Mouse (Mus musculus): ENCODE measurements at regions not wholly inside any gene's neighbourhood (a gene's known extent, or its start where the extent isn't known, plus 50 kb on each side); places are given as distances from the start of the nearest gene placed in this dataset.
A peak's percentile ranks its signal among the peaks of the same experiment; 100 is the strongest.

GRCm38 (mm10) chr8:64412488-64413188 is 206.6 kb upstream of the Tll1 start:
- no peak for DNase-seq

GRCm38 (mm10) chr8:64406775-64407490 is 200.9 kb upstream of the Tll1 start:
- no peak for DNase-seq

GRCm38 (mm10) chr8:64399554-64399953 is 193.5 kb upstream of the Tll1 start:
- DNase-seq = no peak

- no peak for DNase-seq
These were observed 191.8 kb upstream of the Tll1 start for GRCm38 (mm10) chr8:64397876-64398275.

- DNase-seq = no peak
These were observed 189.7 kb upstream of the Tll1 start for GRCm38 (mm10) chr8:64395816-64396215.

- no peak for DNase-seq
These were observed 183.4 kb upstream of the Tll1 start for GRCm38 (mm10) chr8:64389488-64389887.

GRCm38 (mm10) chr8:64388299-64388698 is 182.2 kb upstream of the Tll1 start:
- DNase-seq = no peak

- DNase-seq = no peak
These were observed 173.8 kb upstream of the Tll1 start for GRCm38 (mm10) chr8:64379732-64380349.

- no peak for DNase-seq
These were observed 171.8 kb upstream of the Tll1 start for GRCm38 (mm10) chr8:64377830-64378229.

GRCm38 (mm10) chr8:64375509-64375908 is 169.4 kb upstream of the Tll1 start:
- peak; percentile 3 for DNase-seq

GRCm38 (mm10) chr8:64374980-64375379 is 168.9 kb upstream of the Tll1 start:
- DNase-seq = peak; percentile 24

GRCm38 (mm10) chr8:64369973-64370372 is 163.9 kb upstream of the Tll1 start:
- DNase-seq = no peak

GRCm38 (mm10) chr8:64367906-64368305 is 161.8 kb upstream of the Tll1 start:
- DNase-seq = no peak

GRCm38 (mm10) chr8:64366974-64367266 is 160.8 kb upstream of the Tll1 start:
- DNase-seq = peak; percentile 4

GRCm38 (mm10) chr8:64366226-64366973 is 160.3 kb upstream of the Tll1 start:
- no peak for DNase-seq

- no peak for DNase-seq
These were observed 151.0 kb upstream of the Tll1 start for GRCm38 (mm10) chr8:64357092-64357491.

- DNase-seq = no peak
These were observed 142.1 kb upstream of the Tll1 start for GRCm38 (mm10) chr8:64348082-64348646.

- DNase-seq = no peak
These were observed 141.4 kb upstream of the Tll1 start for GRCm38 (mm10) chr8:64347490-64347889.

- no peak for DNase-seq
These were observed 140.4 kb upstream of the Tll1 start for GRCm38 (mm10) chr8:64346428-64346827.

GRCm38 (mm10) chr8:64344933-64345332 is 138.9 kb upstream of the Tll1 start:
- DNase-seq = no peak

- DNase-seq = no peak
These were observed 137.5 kb upstream of the Tll1 start for GRCm38 (mm10) chr8:64343600-64343999.

GRCm38 (mm10) chr8:64342397-64342796 is 136.3 kb upstream of the Tll1 start:
- DNase-seq = no peak

GRCm38 (mm10) chr8:64337356-64337755 is 131.3 kb upstream of the Tll1 start:
- peak; percentile 15 for DNase-seq
